Mouse (Mus musculus): ENCODE results near the gene Rasgef1a.

The Rasgef1a gene

GRCm38 (mm10) chr6:118010756-118011615 is at the start of gene Rasgef1a:
Gene Rasgef1a, plus strand, starts transcription at chr6:118011438.
- ATAC-seq (ENCODE audit: low TSS enrichment): peak; percentile 11; the same call in 1 of the 2 replicates

- ATAC-seq (ENCODE audit: low TSS enrichment): no peak
These were observed 48.0 kb upstream of the Rasgef1a start for GRCm38 (mm10) chr6:117963201-117963600.

DNA sequence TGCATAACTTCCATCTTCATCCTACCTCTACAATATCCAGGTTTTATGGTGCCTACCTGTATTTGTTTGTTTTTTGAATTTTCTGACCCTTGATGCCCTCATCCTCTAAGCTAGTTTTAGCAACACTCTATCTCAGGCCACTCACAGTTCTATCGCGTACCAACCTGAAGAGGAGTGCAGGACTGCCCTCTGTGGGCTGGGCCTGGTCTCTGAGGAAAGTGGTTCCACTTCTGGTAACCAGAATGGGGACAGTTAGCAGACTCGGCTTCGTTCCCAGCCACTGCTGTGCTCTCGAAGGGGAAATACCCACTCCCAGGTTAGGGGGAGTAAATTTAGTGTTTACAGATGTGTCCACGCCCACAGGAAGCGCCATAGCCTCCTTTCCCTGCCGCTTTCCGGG is 44.5 kb upstream of the Rasgef1a start:
- ATAC-seq (ENCODE audit: low TSS enrichment): 0 out of 2 replicates have a peak, but pooled peaks have one; percentile 44

DNA sequence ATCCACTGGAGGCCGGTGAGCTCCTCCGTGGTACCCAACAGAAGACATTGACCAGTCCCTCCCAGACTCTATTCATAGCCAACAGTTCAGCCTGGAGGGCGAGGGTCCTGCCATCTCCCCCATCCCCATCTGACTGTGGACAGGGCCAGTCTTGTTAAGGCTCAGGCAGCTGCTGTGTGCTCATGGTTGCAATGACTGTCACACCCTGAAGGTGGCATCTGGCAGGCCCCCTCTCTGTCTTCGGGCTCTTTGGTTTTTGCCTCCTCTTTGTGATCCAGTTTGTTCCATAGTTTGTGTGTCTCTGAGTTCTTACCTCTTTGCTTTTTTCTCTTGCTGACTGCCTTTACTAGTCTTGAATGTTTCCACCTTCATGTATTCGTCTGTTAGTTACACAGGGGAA is 24.1 kb upstream of the Rasgef1a start:
- no peak for ATAC-seq (ENCODE audit: low TSS enrichment)

GRCm38 (mm10) chr6:117989209-117989608 is 22.0 kb upstream of the Rasgef1a start:
- peak; percentile 74 for ATAC-seq (ENCODE audit: low TSS enrichment)

- ATAC-seq (ENCODE audit: low TSS enrichment): no peak
These were observed 20.6 kb upstream of the Rasgef1a start for GRCm38 (mm10) chr6:117990649-117991048.

DNA sequence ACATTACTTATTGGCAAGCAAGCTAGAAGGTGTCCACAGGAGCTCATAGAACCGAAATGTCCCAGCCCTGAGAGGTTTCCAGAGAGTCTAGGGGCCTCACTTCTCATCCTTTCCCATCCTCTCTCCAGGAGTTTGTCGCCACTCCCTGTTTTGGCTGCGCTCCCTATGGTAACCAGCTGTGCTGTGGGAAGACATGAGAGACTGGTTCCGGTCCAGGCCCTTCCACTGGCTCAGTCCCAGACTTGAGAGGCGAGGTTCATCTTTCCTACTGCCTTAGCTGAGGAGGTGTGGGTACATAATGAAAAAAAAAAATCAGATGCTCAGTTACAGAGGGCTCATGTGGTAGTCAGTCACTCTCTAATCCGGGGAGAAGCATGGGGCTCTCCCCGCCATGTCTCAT is 19.9 kb upstream of the Rasgef1a start:
- ATAC-seq (ENCODE audit: low TSS enrichment): peak; percentile 70

GRCm38 (mm10) chr6:117991928-117992327 is 19.3 kb upstream of the Rasgef1a start:
- ATAC-seq (ENCODE audit: low TSS enrichment): peak; percentile 51; the same call in 1 of the 2 replicates

DNA sequence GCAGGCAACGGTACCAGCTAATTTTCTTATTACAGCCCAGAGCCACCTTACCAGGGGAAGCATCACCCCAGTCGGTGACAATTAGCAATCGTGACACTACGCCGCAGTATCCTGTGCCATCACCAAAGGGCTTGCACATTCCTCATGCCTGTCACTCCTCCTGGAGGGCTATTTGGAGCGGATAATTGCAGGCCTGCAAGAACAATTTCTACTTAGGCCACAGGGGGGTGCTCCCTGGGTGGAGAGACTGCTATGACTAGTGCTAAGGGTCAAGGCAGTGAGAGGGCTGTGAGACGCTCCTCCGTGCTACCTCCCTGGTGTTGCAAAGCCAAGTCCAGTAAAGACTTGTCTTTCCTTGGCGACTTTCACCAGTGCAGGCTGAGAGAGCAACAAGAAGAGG is 16.1 kb upstream of the Rasgef1a start:
- no peak for ATAC-seq (ENCODE audit: low TSS enrichment)

- ATAC-seq (ENCODE audit: low TSS enrichment): no peak
These were observed 10.0 kb upstream of the Rasgef1a start for GRCm38 (mm10) chr6:118001272-118001671.

DNA sequence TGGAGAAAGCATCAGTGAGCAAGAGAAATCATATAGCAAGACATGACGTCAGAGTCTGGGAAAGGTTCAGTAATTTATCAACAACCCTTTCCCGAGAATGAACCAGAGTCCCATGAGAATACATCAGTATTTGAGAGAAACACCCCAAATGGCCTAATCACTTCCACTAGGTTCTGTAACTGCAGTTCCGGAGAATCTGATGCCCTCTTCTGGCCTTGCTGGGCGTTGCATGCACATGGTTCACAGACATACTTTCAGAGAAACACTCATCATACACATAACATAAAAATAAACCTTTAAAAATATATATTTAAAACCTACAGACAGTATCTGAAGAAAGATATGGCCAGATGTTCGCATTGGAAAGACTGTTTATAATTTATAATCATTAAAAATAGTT is 3.9 kb upstream of the Rasgef1a start:
- ATAC-seq (ENCODE audit: low TSS enrichment): no peak

GRCm38 (mm10) chr6:118007843-118008539 is 3.2 kb upstream of the Rasgef1a start:
- peak; percentile 76 for ATAC-seq (ENCODE audit: low TSS enrichment)

DNA sequence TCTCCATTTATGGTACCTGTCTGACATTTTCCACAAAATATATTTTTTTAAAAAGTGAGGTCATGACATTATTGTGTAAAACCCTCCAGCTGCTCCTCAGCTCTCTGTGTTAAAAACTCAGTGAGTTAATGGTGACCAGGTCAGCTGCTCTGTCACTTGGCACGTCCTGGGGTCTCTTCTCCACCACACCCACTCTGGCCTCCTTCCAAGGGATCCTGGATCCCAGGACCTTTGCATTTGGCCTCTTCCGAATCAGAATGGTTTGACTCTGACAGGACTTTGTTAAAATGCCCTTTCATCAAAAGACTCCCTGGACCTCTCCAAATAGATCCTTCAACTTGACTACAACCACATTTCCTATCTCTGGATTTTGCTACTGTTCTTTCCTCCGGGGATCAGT is 982 bp upstream of the Rasgef1a start:
- no peak for ATAC-seq (ENCODE audit: low TSS enrichment)

DNA sequence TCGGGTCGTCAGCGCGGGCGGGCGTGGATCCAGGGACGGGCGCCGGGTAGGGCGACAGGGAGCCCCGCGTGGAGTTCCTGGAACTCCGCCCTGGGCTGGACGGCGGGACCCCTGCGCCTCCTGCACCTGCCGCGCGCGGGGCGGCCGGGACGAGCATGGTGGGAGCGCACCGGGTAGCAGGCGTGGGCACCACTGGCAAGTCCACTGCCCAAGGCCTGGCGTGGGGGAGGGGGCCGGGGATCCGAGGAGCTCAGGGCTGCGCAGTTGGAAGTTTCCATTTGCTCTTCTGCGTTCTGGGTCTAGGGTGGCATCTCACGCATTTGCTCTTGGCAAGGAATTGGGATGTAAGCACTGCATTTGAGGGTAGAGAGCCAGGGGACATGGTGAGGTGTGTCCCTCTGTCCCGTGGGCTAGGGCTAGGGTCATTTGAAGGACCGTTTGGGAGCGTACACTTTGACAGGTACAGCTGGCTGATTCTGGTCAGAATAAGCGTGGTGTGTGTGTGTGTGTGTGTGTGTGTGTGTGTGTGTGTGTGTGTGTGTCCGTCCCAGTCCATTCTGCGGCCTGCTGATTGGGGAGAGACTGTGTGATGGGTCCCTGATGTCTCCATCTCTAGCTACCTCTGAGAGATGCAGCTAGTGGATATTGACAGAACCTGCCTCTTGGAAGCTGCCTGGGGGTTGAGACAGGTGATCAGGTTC is 528 bp downstream of the Rasgef1a start:
- ATAC-seq (ENCODE audit: low TSS enrichment): peak; percentile 6; the same call in 1 of the 2 replicates

DNA sequence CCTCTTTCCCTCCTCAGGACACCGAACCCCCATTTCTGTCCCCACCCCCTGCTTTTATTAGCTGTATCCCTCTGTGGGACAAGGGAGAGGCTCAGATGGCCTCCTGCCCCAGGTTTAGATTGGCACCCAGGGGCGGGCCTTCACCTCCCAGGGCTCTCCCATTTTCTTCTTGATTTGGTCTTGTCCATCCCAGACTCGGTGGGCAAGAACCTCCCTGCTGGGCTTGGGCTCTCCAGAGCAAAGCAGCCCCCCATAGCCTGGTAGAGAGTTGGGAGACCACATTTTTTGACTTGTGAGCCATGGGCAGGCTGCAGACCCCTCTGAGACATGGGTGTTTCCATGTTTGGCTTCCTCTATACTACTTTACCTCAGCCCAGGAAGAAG is 1.1 kb downstream of the Rasgef1a start:
- no peak for ATAC-seq (ENCODE audit: low TSS enrichment)

- peak; percentile 50 for ATAC-seq (ENCODE audit: low TSS enrichment)
These were observed 2.0 kb downstream of the Rasgef1a start for GRCm38 (mm10) chr6:118012987-118013866.

DNA sequence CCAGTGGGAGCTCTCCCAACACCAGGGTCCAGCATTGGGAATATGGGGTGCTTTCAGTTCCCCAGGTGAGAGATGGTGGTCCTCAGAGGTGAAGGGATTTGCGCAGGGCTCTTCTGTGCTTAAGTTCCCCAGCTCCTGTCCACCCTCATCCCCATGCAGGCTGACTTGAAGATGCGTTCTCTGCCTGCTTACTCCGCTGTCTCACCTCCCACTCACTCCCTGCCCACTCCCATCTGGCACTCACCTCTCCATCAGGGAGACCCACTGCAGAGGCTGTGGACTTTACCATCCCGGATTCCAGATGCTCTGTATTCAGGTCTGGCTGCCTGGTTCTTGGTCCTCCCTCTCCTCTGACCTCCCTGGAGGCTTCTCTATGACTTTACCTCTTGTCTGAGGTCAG is 3.6 kb downstream of the Rasgef1a start:
- ATAC-seq (ENCODE audit: low TSS enrichment): peak; percentile 7; the same call in 1 of the 2 replicates

DNA sequence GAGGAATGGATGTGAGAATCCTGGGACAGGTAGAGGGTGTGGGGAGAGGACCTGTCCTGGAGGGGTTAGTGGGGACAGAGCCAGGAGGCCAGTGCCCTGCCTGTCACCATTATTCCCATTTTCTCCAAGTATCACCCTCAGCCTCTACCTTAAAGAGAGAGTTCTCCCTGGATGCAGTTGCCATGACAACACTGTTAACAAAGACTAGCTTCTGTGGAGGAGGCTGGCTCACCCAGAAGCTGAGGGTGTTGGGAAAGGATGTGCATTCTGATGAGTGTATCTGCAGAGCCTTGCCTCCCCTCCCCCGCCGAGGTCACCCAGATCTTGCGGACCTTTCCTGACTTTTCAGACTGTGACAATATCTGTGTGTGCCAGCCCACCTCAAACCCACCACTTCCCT is 4.7 kb downstream of the Rasgef1a start:
- ATAC-seq (ENCODE audit: low TSS enrichment): peak; percentile 38

DNA sequence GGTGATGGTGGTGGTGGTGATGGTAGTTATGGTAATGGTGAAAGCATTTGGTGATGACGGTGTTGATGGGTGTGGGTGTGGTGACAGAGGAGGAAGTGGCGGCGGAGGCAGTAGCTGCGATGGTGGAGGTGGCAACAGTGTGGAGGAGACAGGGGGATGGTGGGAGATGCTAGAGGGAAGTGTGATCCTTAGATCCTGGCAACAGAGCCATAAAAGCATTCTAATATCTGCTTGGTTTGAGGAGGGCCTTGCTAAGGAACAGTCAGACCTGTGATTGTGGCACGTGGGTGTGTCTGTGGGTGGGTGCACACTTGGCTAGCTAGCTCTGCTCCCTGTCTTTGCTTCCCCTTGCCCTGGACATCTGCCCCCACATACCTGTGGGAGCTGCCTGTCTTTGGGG is 7.4 kb downstream of the Rasgef1a start:
- peak; percentile 14 for ATAC-seq (ENCODE audit: low TSS enrichment)

GRCm38 (mm10) chr6:118019569-118019968 is 8.3 kb downstream of the Rasgef1a start:
- peak; percentile 29 for ATAC-seq (ENCODE audit: low TSS enrichment)

GRCm38 (mm10) chr6:118022898-118023635 is 11.8 kb downstream of the Rasgef1a start:
- ATAC-seq (ENCODE audit: low TSS enrichment): peak; percentile 56
